Mouse (Mus musculus) ES-Bruce4 (cell line): ENCODE results near the gene Hist1h2ad. TPM values are rescaled to one million over a fixed set of nuclear protein-coding genes. Genes with fewer than 3 reads are reported as not detected.
"Not testable (repeated sequence)": the region's sequence is repeated elsewhere in the genome, so short reads cannot be mapped to it uniquely, and the experiment has no call there.

ENCODE experiments used
- H3K27ac ChIP-seq: 2 replicates; pipeline ENCODE4 v1.5.1; 2012; ENCODE audit warnings: low read length, inconsistent platforms; ENCODE audit not compliant: insufficient read depth
- H3K27me3 ChIP-seq: 2 replicates; pipeline ENCODE4 v1.6.1; 2012; ENCODE audit warnings: mild to moderate bottlenecking, low read length, inconsistent platforms; ENCODE audit not compliant: control insufficient read depth, poor library complexity, insufficient read depth, severe bottlenecking
- H3K36me3 ChIP-seq: 2 replicates; pipeline ENCODE4 v1.6.1; 2012; ENCODE audit warnings: inconsistent platforms, mild to moderate bottlenecking, low read length, moderate library complexity; ENCODE audit not compliant: control insufficient read depth, poor library complexity, insufficient read depth, severe bottlenecking
- H3K4me1 ChIP-seq: one replicate; pipeline ENCODE4 v1.8.1; 2011; ENCODE audit warnings: low read length; ENCODE audit not compliant: control insufficient read depth, insufficient read depth
- H3K4me3 ChIP-seq: 2 replicates; pipeline ENCODE4 v1.5.1; 2011; ENCODE audit warnings: low read depth, mild to moderate bottlenecking, low read length
- H3K9ac ChIP-seq: 2 replicates; pipeline ENCODE4 v1.6.1; 2012; ENCODE audit warnings: low read depth, mild to moderate bottlenecking, inconsistent platforms; ENCODE audit not compliant: poor library complexity, severe bottlenecking
- H3K9me3 ChIP-seq: replicated peaks from 2 replicates; pipeline ENCODE4 v1.6.1; 2012; ENCODE audit warnings: mild to moderate bottlenecking, low read length, inconsistent platforms; ENCODE audit not compliant: control insufficient read depth, poor library complexity, insufficient read depth, severe bottlenecking
- CTCF ChIP-seq: IDR thresholded peaks from one replicate; pipeline ENCODE4 v1.8.1; 2011; ENCODE audit warnings: low read depth, low read length
- EP300 ChIP-seq: IDR thresholded peaks from 2 replicates; pipeline ENCODE4 v1.6.1; 2011; ENCODE audit warnings: low read depth, low read length; ENCODE audit not compliant: insufficient read depth
- POLR2A ChIP-seq: IDR thresholded peaks from one replicate; pipeline ENCODE4 v1.8.1; 2011; ENCODE audit warnings: low read length; ENCODE audit not compliant: insufficient read depth
- polyA plus RNA-seq: library from polyadenylated mRNA; stranded (reverse); fragments of >200 nt; gene quantifications from 2 replicates; pipeline ENCODE4 v1.2.4, GENCODE M21; 2011; ENCODE audit warnings: low read depth; ENCODE audit not compliant: missing spikeins, insufficient read depth, insufficient read length

Hist1h2ad gene
- polyA plus RNA-seq, 1 experiment, result 2.0 TPM

GRCm38 (mm10) chr13:23562699-23563462, 11.3 kb upstream of the Hist1h2ad start:
- Histone ChIP-seq H3K4me1 (no peaks in the 10 kb centered on the region), H3K9ac (peak overlapping the region; percentile 97), H3K9me3 (no peaks in the 10 kb centered on the region), H3K36me3 (no peaks in the 10 kb centered on the region), H3K4me3 (peak overlapping the region; percentile 84), H3K27me3 (no peaks in the 10 kb centered on the region), H3K27ac (peak overlapping the region; percentile 98)
- TF ChIP-seq CTCF (no peak), POLR2A (no peak), EP300 (no peak)

GRCm38 (mm10) chr13:23564482-23564881, 9.7 kb upstream of the Hist1h2ad start:
- no peaks in the 10 kb centered on the region for H3K27me3 ChIP-seq
- no peaks in the 10 kb centered on the region for H3K9me3 ChIP-seq

GRCm38 (mm10) chr13:23570261-23571021, 3.7 kb upstream of the Hist1h2ad start:
- not testable (repeated sequence) for H3K4me1 ChIP-seq, H3K36me3 ChIP-seq, H3K9me3 ChIP-seq, H3K27me3 ChIP-seq
- H3K4me3 ChIP-seq, result peak overlapping the region; percentile 60
- peak; percentile 57 for TF ChIP-seq POLR2A
- H3K9ac ChIP-seq, result peak overlapping the region; percentile 87
- peak overlapping the region; percentile 93 for H3K27ac ChIP-seq

More at GRCm38 (mm10) chr13:23564482-23564881, 9.7 kb upstream of the Hist1h2ad start:
- H3K36me3 ChIP-seq, result no peaks in the 10 kb centered on the region
- H3K9ac ChIP-seq, result 0 out of 2 replicates have a peak overlapping the region, but pooled peaks have one; percentile 97
- no peak for TF ChIP-seq CTCF
- no peak for TF ChIP-seq EP300
- no peak for TF ChIP-seq POLR2A
- H3K4me3 ChIP-seq, result no peak overlapping the region
- no peaks in the 10 kb centered on the region for H3K4me1 ChIP-seq
- H3K27ac ChIP-seq, result no peak overlapping the region

- peak within 1 kb of the TSS; percentile 78 for H3K4me3 ChIP-seq
- H3K9ac ChIP-seq, result peak within 1 kb of the TSS; percentile 96
- no peaks in the 10 kb centered on the region for H3K36me3 ChIP-seq
- H3K9me3 ChIP-seq, result no peaks in the 10 kb centered on the region
- H3K4me1 ChIP-seq, result no peaks in the 10 kb centered on the region
- peak within 1 kb of the TSS; percentile 93 for H3K27ac ChIP-seq
- no peak for TF ChIP-seq EP300
- TF ChIP-seq POLR2A, result no peak
- no peak for TF ChIP-seq CTCF
- no peaks in the 10 kb centered on the region for H3K27me3 ChIP-seq
Measured at GRCm38 (mm10) chr13:23571022-23571503, 3.1 kb upstream of the Hist1h2ad start, which contains the start of the genes Hist1h2ae and Hist1h2bg. Gene Hist1h2ae, minus strand, starts transcription at chr13:23571220. Gene Hist1h2bg, plus strand, starts transcription at chr13:23571396.

- not testable (repeated sequence) for H3K4me1 ChIP-seq, H3K36me3 ChIP-seq, H3K27me3 ChIP-seq, H3K9me3 ChIP-seq
- Histone ChIP-seq H3K9ac (peak overlapping the region; percentile 96), H3K27ac (peak overlapping the region; percentile 86), H3K4me3 (peak overlapping the region; percentile 78)
- peak; percentile 95 for TF ChIP-seq POLR2A
Measured at GRCm38 (mm10) chr13:23571504-23572217, 2.5 kb upstream of the Hist1h2ad start.
